Mouse (Mus musculus) layer of hippocampus, adult 18-20 months (tissue): ENCODE results near the gene Atp6v0c. TPM values are rescaled to one million over a fixed set of nuclear protein-coding genes. Genes with fewer than 3 reads are reported as not detected.

Experiments used
- total RNA-seq, 2 experiments: library from RNA; stranded (reverse); gene quantifications; 2 replicates each; pipeline ENCODE4 v1.2.3; 2021

Gene Atp6v0c
- total RNA-seq, 2 experiments from 2014 or later: 1,141 to 1,201 TPM

Other genes with a start within 250 kb of the Atp6v0c start
- gene Sbp, start 228.0 kb downstream of the Atp6v0c start, total RNA-seq: not detected
- not detected for gene Sbpl, start 214.4 kb downstream of the Atp6v0c start, total RNA-seq
- gene Prss30, start 189.1 kb downstream of the Atp6v0c start, total RNA-seq: not detected
- gene Prss22, start 171.6 kb downstream of the Atp6v0c start, total RNA-seq: not detected
- not detected for gene Prss27, start 131.6 kb downstream of the Atp6v0c start, total RNA-seq
- gene Kctd5, start 96.2 kb downstream of the Atp6v0c start, total RNA-seq: 10 to 100 TPM; 23.2 to 25.0 TPM
- gene Pdpk1, start 18.8 kb downstream of the Atp6v0c start, total RNA-seq: 100 to 1,000 TPM; 104 to 113 TPM
- gene Amdhd2, start 5.9 kb downstream of the Atp6v0c start, total RNA-seq: 10 to 100 TPM; 31.0 to 31.7 TPM
- 10 to 100 TPM; 54.2 to 57.6 TPM for gene Tbc1d24, start 35.9 kb upstream of the Atp6v0c start, total RNA-seq
- gene Ntn3, start 39.8 kb upstream of the Atp6v0c start, total RNA-seq: 1 to 10 TPM; 7.5 to 9.9 TPM
- gene Tedc2, start 51.1 kb upstream of the Atp6v0c start, total RNA-seq: 1 to 10 TPM; 7.3 to 8.5 TPM
- 1 to 10 TPM; 4.8 to 5.0 TPM for gene Ccnf, start 81.8 kb upstream of the Atp6v0c start, total RNA-seq
- gene Abca17, start 181.4 kb upstream of the Atp6v0c start, total RNA-seq: under 1 TPM; 0.51 to 0.92 TPM
- gene Abca3, start 182.2 kb upstream of the Atp6v0c start, total RNA-seq: 10 to 100 TPM; 59.2 to 61.4 TPM
- gene Rnps1, start 244.9 kb upstream of the Atp6v0c start, total RNA-seq: 100 to 1,000 TPM; 123 to 124 TPM